Mouse (Mus musculus): Measurements from ENCODE around the gene Tbc1d21. TPM values are rescaled to one million over a fixed set of nuclear protein-coding genes. Genes with fewer than 3 reads are reported as not detected.

The Tbc1d21 gene
- polyA plus RNA-seq (2012; rRNA removed; ENCODE audit: low replicate concordance): not detected in 2 replicates

GRCm38 (mm10) chr9:58370355-58370754 lies at the start of gene Tbc1d21:
Tbc1d21 (minus strand) TSS chr9:58370455.

DNA sequence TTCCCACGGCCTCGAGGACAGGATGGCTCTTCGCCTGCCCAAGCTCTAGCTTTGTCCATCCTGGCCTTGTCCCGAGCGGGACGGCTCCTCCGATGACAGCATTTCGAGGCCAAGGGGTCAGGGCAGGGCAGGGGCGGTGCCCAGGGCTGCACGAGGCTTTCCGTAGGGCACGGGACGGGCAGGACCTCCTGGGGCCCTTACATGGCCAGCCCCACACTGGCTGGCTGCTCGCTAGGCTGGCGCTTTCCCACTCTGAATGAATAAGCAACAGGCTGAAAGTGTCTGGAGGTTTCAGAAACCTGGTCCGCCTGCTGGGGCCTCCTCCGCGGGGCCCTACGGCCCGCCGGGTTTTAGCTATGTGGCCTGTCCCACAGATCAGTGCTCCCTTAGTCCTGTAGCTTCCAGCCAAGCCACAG lies 57.3 kb downstream of the Tbc1d21 start, which contains the start of gene Loxl1:
TSS of gene Loxl1 (minus strand) at position 243 of the 416 bp plus-strand sequence.

Other genes with a start within 250 kb of the Tbc1d21 start
- gene Islr, start 166.1 kb downstream of the Tbc1d21 start, polyA plus RNA-seq (2012; rRNA removed; ENCODE audit: low replicate concordance): 331 and 412 TPM in 2 replicates
- 10.5 and 11.5 TPM in 2 replicates for gene Islr2, start 166.1 kb downstream of the Tbc1d21 start, polyA plus RNA-seq (2012; rRNA removed; ENCODE audit: low replicate concordance)
- 50.9 and 62.5 TPM in 2 replicates for gene Pml, start 120.7 kb downstream of the Tbc1d21 start, polyA plus RNA-seq (2012; rRNA removed; ENCODE audit: low replicate concordance)
- 48.2 and 49.1 TPM in 2 replicates for gene Stoml1, start 117.3 kb downstream of the Tbc1d21 start, polyA plus RNA-seq (2012; rRNA removed; ENCODE audit: low replicate concordance)
- 222 and 354 TPM in 2 replicates for gene Loxl1, start 57.3 kb downstream of the Tbc1d21 start, polyA plus RNA-seq (2012; rRNA removed; ENCODE audit: low replicate concordance)
- gene Insyn1, start 118.1 kb upstream of the Tbc1d21 start, polyA plus RNA-seq (2012; rRNA removed; ENCODE audit: low replicate concordance): 15.2 and 18.5 TPM in 2 replicates
- gene Cd276, start 185.0 kb upstream of the Tbc1d21 start, polyA plus RNA-seq (2012; rRNA removed; ENCODE audit: low replicate concordance): 10.7 and 11.1 TPM in 2 replicates
- 420 and 527 TPM in 2 replicates for gene Nptn, start 211.8 kb upstream of the Tbc1d21 start, polyA plus RNA-seq (2012; rRNA removed; ENCODE audit: low replicate concordance)